Mouse (Mus musculus): ENCODE results near the gene Pigu.

- TF ChIP-seq POLR2A (IDR thresholded peaks at IDR 0.05; ENCODE audit: low read depth, low read length) (no peak), CTCF (conservative IDR thresholded peaks at IDR 0.05; ENCODE audit: insufficient read depth, insufficient read length, low read depth, low read length) (no peak)
Observed at GRCm38 (mm10) chr2:155246231-155246630, 111.0 kb downstream of the Pigu start.
